Mouse (Mus musculus): ENCODE measurements around the gene Fam83f. TPM values are rescaled to one million over a fixed set of nuclear protein-coding genes. Genes with fewer than 3 reads are reported as not detected.

Fam83f gene
- polyA plus RNA-seq, 1 experiment from 2014 or later: 0.37 TPM

GRCm38 (mm10) chr15:80738244-80738643 is 66.6 kb downstream of the Fam83f start:
- no peak overlapping the region for H3K4me3 ChIP-seq
- DNase-seq (ENCODE audit: extremely low spot score, low spot score): no peak
- 93% methylated on average over 2 of the region's 2 CpGs for WGBS

GRCm38 (mm10) chr15:80739972-80740371 is 68.3 kb downstream of the Fam83f start:
- DNase-seq (ENCODE audit: extremely low spot score, low spot score): no peak
- Histone ChIP-seq H3K9me3 (no peaks in the 10 kb centered on the region), H3K27me3 (ENCODE audit: poor library complexity, severe bottlenecking) (no peaks in the 10 kb centered on the region), H3K36me3 (replicated peaks) (no peaks in the 10 kb centered on the region), H3K27ac (no peak overlapping the region), H3K4me3 (no peak overlapping the region), H3K4me1 (no peaks in the 10 kb centered on the region)
- WGBS: 86% methylated on average over 1 of the region's 1 CpGs

More at GRCm38 (mm10) chr15:80738244-80738643, 66.6 kb downstream of the Fam83f start:
- H3K9me3 ChIP-seq: no peaks in the 10 kb centered on the region
- H3K27me3 ChIP-seq (ENCODE audit: poor library complexity, severe bottlenecking): no peaks in the 10 kb centered on the region
- H3K4me1 ChIP-seq: no peaks in the 10 kb centered on the region
- H3K27ac ChIP-seq: no peak overlapping the region
- H3K36me3 ChIP-seq (replicated peaks): no peaks in the 10 kb centered on the region

DNA sequence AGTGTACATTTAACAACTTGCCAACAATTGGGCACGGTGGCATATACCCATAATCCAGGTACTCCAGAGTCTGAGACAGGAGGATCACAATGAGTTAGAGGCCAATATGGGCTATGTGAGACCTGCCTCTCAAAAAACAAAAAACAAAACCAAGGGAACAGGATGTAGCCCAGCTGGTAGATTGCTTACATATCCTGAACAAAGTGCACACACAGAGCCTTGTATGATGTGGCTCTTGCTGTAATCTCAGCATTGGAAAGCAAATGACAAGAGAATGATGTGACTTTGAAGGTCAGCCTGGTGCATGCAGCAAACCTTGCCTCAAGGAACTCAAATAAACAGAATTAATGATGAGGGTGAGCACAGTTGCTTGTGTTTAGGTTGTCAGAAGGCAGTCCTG is 70.2 kb downstream of the Fam83f start:
- 90% methylated on average over 1 of the region's 1 CpGs for WGBS
- H3K27ac ChIP-seq: no peak overlapping the region
- DNase-seq (ENCODE audit: extremely low spot score, low spot score): no peak
- no peaks in the 10 kb centered on the region for H3K9me3 ChIP-seq
- H3K4me1 ChIP-seq: no peaks in the 10 kb centered on the region
- H3K27me3 ChIP-seq (ENCODE audit: poor library complexity, severe bottlenecking): no peaks in the 10 kb centered on the region
- no peaks in the 10 kb centered on the region for H3K36me3 ChIP-seq (replicated peaks)
- H3K4me3 ChIP-seq: no peak overlapping the region

DNA sequence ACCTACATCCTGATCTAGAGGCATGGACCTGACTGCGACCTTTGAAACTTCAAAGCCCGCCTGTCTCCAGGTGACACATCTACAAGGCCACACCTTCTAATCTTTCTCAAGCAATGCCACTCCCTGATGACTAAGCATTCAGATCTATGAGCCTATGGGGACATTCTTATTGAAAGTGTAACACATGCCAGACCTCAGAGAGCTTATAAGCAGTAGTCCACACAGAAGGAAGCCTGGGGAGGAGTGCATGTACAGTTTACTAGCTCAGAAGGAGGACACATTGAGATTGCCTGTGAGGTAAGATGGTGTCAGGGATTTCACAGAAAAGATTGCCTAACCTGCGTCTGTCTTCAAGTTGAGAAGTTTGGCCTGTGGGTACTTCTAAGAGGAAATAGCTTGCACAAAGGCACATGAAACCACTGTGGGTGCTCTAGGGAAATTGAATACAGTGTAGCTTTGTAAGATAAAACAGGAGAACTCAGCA is 71.4 kb downstream of the Fam83f start:
- 89% methylated on average over 3 of the region's 3 CpGs for WGBS

GRCm38 (mm10) chr15:80743606-80744005 is 72.0 kb downstream of the Fam83f start:
- H3K4me3 ChIP-seq: no peak overlapping the region
- no peaks in the 10 kb centered on the region for H3K36me3 ChIP-seq (replicated peaks)
- no peak for DNase-seq (ENCODE audit: extremely low spot score, low spot score)
- H3K4me1 ChIP-seq: no peaks in the 10 kb centered on the region
- no peaks in the 10 kb centered on the region for H3K9me3 ChIP-seq
- 91% methylated on average over 7 of the region's 7 CpGs for WGBS
- no peaks in the 10 kb centered on the region for H3K27me3 ChIP-seq (ENCODE audit: poor library complexity, severe bottlenecking)
- H3K27ac ChIP-seq: no peak overlapping the region

More for the DNA sequence above, 71.4 kb downstream of the Fam83f start:
- H3K9me3 ChIP-seq: no peaks in the 10 kb centered on the region
- H3K27me3 ChIP-seq (ENCODE audit: poor library complexity, severe bottlenecking): no peaks in the 10 kb centered on the region
- no peak overlapping the region for H3K4me3 ChIP-seq
- no peak overlapping the region for H3K27ac ChIP-seq
- H3K36me3 ChIP-seq (replicated peaks): no peaks in the 10 kb centered on the region
- no peak for DNase-seq (ENCODE audit: extremely low spot score, low spot score)
- no peaks in the 10 kb centered on the region for H3K4me1 ChIP-seq

- H3K36me3 ChIP-seq (replicated peaks): no peaks in the 10 kb centered on the region
- no peaks in the 10 kb centered on the region for H3K9me3 ChIP-seq
- H3K4me1 ChIP-seq: no peaks in the 10 kb centered on the region
- WGBS: 88% methylated on average over 3 of the region's 3 CpGs
- no peaks in the 10 kb centered on the region for H3K27me3 ChIP-seq (ENCODE audit: poor library complexity, severe bottlenecking)
- H3K27ac ChIP-seq: no peak overlapping the region
- H3K4me3 ChIP-seq: no peak overlapping the region
- DNase-seq (ENCODE audit: extremely low spot score, low spot score): no peak
Observed at GRCm38 (mm10) chr15:80744667-80745422, 73.2 kb downstream of the Fam83f start.

- DNase-seq (ENCODE audit: extremely low spot score, low spot score): no peak
- no peaks in the 10 kb centered on the region for H3K36me3 ChIP-seq (replicated peaks)
- H3K4me1 ChIP-seq: peaks cover 5% of the 10 kb centered on the region; the same call in 1 of the 2 replicates
- H3K4me3 ChIP-seq: no peak overlapping the region
- no peaks in the 10 kb centered on the region for H3K9me3 ChIP-seq
- no peak overlapping the region for H3K27ac ChIP-seq
- WGBS: 81% methylated on average over 5 of the region's 5 CpGs
- H3K27me3 ChIP-seq (ENCODE audit: poor library complexity, severe bottlenecking): no peaks in the 10 kb centered on the region
Observed at GRCm38 (mm10) chr15:80748979-80749378, 77.3 kb downstream of the Fam83f start.

Small RNA genes lying within 50 kb of the gene (microRNA-seq; reads per million reads assigned to microRNA genes)
- gene Mir6957: not detected

Other genes with a start within 250 kb of the Fam83f start
- not detected in 2 replicates for gene Enthd1, start 106.7 kb upstream of the Fam83f start, polyA plus RNA-seq (2016; fragmentation: Nextera tagmentation; extraction: Ambion mirVana)
- gene Grap2, start 99.3 kb upstream of the Fam83f start, polyA plus RNA-seq (2016; fragmentation: Nextera tagmentation; extraction: Ambion mirVana): 1.4 and 1.5 TPM in 2 replicates
- gene Tnrc6b, start 39.5 kb downstream of the Fam83f start, polyA plus RNA-seq (2016; fragmentation: Nextera tagmentation; extraction: Ambion mirVana): 40.5 and 43.4 TPM in 2 replicates

All from forebrain, embryonic 10.5 days (tissue).